Mouse (Mus musculus) activated CD4-positive, CD25-positive, alpha-beta regulatory T cell (primary cell): ENCODE measurements around the gene Sort1. TPM values are rescaled to one million over a fixed set of nuclear protein-coding genes. Genes with fewer than 3 reads are reported as not detected.

Source experiments
- polyA plus RNA-seq, 2 experiments: library from polyadenylated mRNA; unstranded; fragments of 100-300 nt; shearing (Covaris generic); gene quantifications; one replicate each; pipeline ENCODE4 v1.2.1; 2017

Sort1 gene
- polyA plus RNA-seq = under 1 TPM; 0.23 to 0.43 TPM

DNA sequence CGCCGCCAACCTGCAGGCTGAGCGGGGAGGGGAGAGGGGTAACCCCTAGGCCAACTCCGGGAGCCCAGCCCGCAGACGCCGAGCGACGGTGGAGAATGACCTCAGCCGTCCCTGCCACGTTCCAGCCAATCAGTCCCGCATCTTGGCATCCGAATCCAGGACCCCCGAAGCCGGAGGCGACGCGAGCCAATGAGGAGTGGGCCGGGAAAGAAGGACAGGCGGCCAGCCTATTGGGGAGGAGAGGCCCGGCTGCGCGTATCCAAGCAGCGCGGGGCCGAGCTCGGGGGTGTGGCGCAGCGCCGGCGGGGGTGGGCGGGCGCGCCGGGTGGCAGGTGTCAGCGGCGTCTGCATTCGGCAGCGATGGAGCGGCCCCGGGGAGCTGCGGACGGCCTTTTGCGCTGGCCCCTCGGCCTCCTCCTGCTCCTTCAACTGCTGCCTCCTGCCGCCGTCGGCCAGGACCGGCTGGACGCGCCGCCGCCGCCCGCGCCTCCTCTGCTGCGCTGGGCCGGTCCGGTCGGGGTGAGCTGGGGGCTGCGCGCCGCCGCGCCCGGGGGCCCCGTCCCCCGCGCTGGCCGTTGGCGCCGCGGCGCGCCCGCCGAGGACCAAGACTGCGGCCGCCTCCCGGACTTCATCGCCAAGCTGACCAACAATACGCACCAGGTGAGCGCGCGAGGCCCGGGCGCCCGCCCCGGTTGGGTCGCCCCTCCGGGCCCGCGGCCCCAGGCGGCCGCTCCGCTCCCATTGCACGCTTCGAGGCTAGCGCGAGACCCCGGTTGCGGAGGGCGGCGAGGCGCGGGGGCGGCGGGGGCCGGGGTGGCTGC, at the start of gene Sort1:
Gene Sort1 (plus strand): TSS at position 302 of the 821 bp plus-strand sequence.

GRCm38 (mm10) chr3:108256719-108257637, 26.9 kb upstream of the Sort1 start, which contains the start of gene Psma5:
Psma5 (plus strand) TSS chr3:108256926.

DNA sequence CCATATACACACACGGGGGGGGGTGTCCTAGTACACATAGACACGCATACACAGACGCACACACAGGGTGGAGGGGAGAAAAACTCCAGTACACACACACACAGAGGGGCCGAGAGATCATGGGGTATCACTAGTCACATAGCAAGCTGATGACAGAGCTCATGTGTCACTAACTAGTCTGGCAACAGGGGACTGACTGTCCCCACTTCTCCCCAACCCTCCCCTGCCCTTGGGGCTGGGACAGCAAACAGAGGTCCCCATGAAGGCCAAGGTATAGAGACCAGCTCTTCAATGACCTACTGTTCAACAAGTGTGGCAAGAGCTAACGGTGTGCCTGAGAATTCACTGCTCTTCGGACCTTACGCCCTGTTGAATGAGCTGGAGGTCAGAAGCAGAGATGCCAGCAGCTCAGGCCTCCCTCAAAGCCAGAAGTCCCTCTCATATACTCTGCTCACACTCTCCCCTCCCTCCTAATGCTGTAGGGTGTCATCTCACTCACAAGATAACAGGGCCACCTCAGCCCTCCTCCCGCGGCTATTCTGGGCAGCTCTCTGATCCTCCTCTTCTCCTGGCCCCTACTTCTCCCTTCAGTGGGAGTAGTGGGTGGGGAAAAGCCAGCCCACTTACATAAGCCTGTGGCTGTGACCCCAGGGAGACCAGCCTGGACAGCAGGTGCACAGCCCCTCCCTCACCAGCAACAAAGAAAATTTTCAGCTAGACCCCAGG, 80.6 kb downstream of the Sort1 start, which contains the start of gene Mybphl:
Gene Mybphl (plus strand): TSS at position 642 of the 726 bp plus-strand sequence.

DNA sequence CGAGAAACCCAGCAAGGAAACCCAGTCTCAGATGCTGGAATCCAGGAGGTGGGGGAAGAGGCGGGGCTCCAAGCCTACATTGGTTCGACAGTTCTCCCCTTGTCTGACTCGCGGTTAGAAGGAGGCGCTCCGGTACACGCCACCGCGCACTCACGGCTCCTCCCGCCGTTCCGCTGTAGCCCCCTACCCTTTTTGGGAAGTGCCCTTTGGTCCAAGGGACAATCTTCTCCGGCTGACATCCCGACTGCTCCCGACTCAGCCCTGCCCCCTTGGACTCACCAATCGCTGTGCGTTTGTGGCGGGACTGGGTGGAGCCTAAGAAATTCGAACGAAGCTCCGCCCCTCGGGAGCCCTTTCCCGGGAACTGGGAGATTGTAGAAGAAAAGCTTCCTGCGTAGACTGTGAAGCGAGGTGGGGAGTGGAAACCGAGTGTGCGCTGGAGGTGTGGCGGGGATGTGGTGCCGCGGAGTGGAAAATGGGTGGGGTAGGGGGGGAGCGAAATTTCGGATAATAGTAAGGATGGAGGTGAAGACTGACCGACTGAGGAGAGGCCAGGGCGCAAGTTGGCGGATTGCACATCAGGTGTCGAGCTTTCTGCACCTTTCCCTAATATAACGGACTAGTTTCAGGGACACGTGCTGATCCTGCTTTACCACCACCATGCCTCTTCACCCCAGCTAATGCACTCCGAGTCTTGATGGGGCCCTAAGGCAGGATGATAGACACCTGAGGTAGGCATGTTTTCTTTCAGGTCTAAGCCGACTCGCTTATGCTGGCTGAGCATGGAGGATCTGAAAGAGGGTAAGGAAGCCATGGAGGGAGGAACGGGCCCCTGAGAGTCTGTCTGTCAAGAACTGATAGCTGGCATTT, 99.8 kb downstream of the Sort1 start, which contains the start of gene Psrc1:
Gene Psrc1 (plus strand): TSS at position 355 of the 870 bp plus-strand sequence.

Other genes with a start within 250 kb of the Sort1 start
- gene Gstm4, start 239.2 kb upstream of the Sort1 start, polyA plus RNA-seq = 1 to 10 TPM; 7.1 to 8.8 TPM
- gene Ampd2, start 197.4 kb upstream of the Sort1 start, polyA plus RNA-seq = 10 to 100 TPM; 25.3 to 34.2 TPM
- not detected for gene Gnat2, start 191.3 kb upstream of the Sort1 start, polyA plus RNA-seq
- 100 to 1,000 TPM; 166 to 167 TPM for gene Gnai3, start 137.9 kb upstream of the Sort1 start, polyA plus RNA-seq
- under 1 TPM in 1 of 2 experiments, not detected in 1; 0.15 TPM for gene Gpr61, start 129.2 kb upstream of the Sort1 start, polyA plus RNA-seq
- 1 to 10 TPM; 1.4 to 2.0 TPM for gene Amigo1, start 97.7 kb upstream of the Sort1 start, polyA plus RNA-seq
- 10 to 100 TPM; 15.8 to 16.9 TPM for gene Cyb561d1, start 82.9 kb upstream of the Sort1 start, polyA plus RNA-seq
- 1 to 10 TPM; 7.7 to 8.3 TPM for gene Atxn7l2, start 73.1 kb upstream of the Sort1 start, polyA plus RNA-seq
- gene Sypl2, start 57.4 kb upstream of the Sort1 start, polyA plus RNA-seq = not detected
- 100 to 1,000 TPM; 169 to 196 TPM for gene Psma5, start 27.2 kb upstream of the Sort1 start, polyA plus RNA-seq
- not detected for gene Mybphl, start 80.8 kb downstream of the Sort1 start, polyA plus RNA-seq
- gene Psrc1, start 99.8 kb downstream of the Sort1 start, polyA plus RNA-seq = 1 to 10 TPM; 4.3 to 5.7 TPM
- 1 to 10 TPM in 1 of 2 experiments, under 1 TPM in 1; 0.69 to 1.0 TPM for gene Celsr2, start 131.5 kb downstream of the Sort1 start, polyA plus RNA-seq
- gene Sars, start 161.1 kb downstream of the Sort1 start, polyA plus RNA-seq = 100 to 1,000 TPM; 157 TPM